In genomic region chr4:88707128-88707826, GRCm38 (mm10) we compare ENCODE assay signal across 26 mouse cellular contexts. TPM values are rescaled to one million over a fixed set of nuclear protein-coding genes. Genes with fewer than 3 reads are reported as not detected.
DNase-seq lines count a peak whose midpoint lies in the region; ATAC-seq and TF ChIP-seq lines count a peak whose summit lies in the region.
"Had no signal": no experiment of that assay in that cellular context is flagged by ENCODE, and none has a peak within 500 bp of the region (broad histone marks: within the 10 kb centered on the region; RNA-seq: fewer than 3 reads in every experiment).

No protein-coding gene starts in this region.

- no peaks in the 10 kb centered on the region for H3K4me1 ChIP-seq in liver, postnatal 0 days (ENCODE audit: insufficient read depth)
- peaks cover 2 to 34% of the 10 kb centered on the region in 2 experiments; a peak in 3 of 4 replicates for H3K4me1 ChIP-seq in CH12.LX (ENCODE audit: control insufficient read depth in 1 of 2, insufficient read depth in 2 of 2)
- H3K4me1 ChIP-seq in brown adipose tissue, adult 24 weeks (ENCODE audit: control insufficient read depth, insufficient read depth, insufficient read length, low read length): peaks cover 7% of the 10 kb centered on the region
- H3K4me1 ChIP-seq: embryonic facial prominence, embryonic 12.5 days; forebrain, embryonic 15.5 days; heart, embryonic 13.5 days; hindbrain, embryonic 12.5 days had no signal

- TF ChIP-seq POLR2A in CH12.LX (IDR thresholded peaks at IDR 0.05; ENCODE audit: low read depth, low read length): no peak

- in situ Hi-C loops in CH12.LX (cut with MboI; ENCODE audit: low pct_ligation_motif_present, low pct_unique_long_range_greater_than_20kb, low sequenced_read_pairs): no loop called here

- WGBS in liver, postnatal 0 days (ENCODE audit: insufficient replicate concordance): 87% methylated on average over 1 of the region's 1 CpGs

- no peaks in the 10 kb centered on the region for H3K79me2 ChIP-seq in CH12.LX (replicated peaks; ENCODE audit: control insufficient read depth, extremely low read depth, insufficient read depth, poor library complexity, severe bottlenecking)

- dilution Hi-C loops in CH12.LX (cut with MboI; ENCODE audit: extremely low pct_ligation_motif_present, extremely low pct_unique_long_range_greater_than_20kb, low sequenced_read_pairs): no loop called here

- no peak for TF ChIP-seq RAD21 in CH12.LX (IDR thresholded peaks at IDR 0.05; ENCODE audit: low read depth, low read length)

- peak; percentile 56 for ATAC-seq in liver, postnatal 0 days
- peak; percentile 78 for ATAC-seq in megakaryocyte, adult 5-6 weeks (ENCODE audit: poor library complexity, severe bottlenecking)
- ATAC-seq: CD4-positive, CD25-positive, alpha-beta regulatory T cell, adult 4 months; forebrain, embryonic 15.5 days; hindbrain, embryonic 16.5 days; inflammation-experienced regulatory T-cells, adult 6 months had no signal

- H3K4me2 ChIP-seq in liver, postnatal 0 days (ENCODE audit: low read depth, low read length): no peak overlapping the region
- no peak overlapping the region for H3K4me2 ChIP-seq in CH12.LX (ENCODE audit: insufficient read depth, low read depth, poor library complexity, severe bottlenecking)
- H3K4me2 ChIP-seq: embryonic facial prominence, embryonic 12.5 days; forebrain, embryonic 15.5 days; heart, embryonic 13.5 days; hindbrain, embryonic 12.5 days had no signal

- H3K36me3 ChIP-seq in liver, postnatal 0 days (replicated peaks; ENCODE audit: insufficient read depth, low read length): no peaks in the 10 kb centered on the region
- peaks cover 0 to 2% of the 10 kb centered on the region in 2 experiments for H3K36me3 ChIP-seq in CH12.LX (replicated peaks in 1 of 2; ENCODE audit: control insufficient read depth in 1 of 2, insufficient read depth in 1 of 2, low read length in 1 of 2)
- H3K36me3 ChIP-seq: embryonic facial prominence, embryonic 12.5 days; forebrain, embryonic 15.5 days; hindbrain, embryonic 12.5 days had no signal

- H3K4me3 ChIP-seq in liver, postnatal 0 days (ENCODE audit: low read depth, low read length): no peak overlapping the region
- no peak overlapping the region for H3K4me3 ChIP-seq in CH12.LX (replicated peaks in 1 of 3; ENCODE audit: low read depth in 2 of 3, low read length in 2 of 3, poor library complexity in 1 of 3)
- no peak overlapping the region for H3K4me3 ChIP-seq in brown adipose tissue, adult 24 weeks (ENCODE audit: insufficient read depth, low read depth, low read length)
- H3K4me3 ChIP-seq: embryonic facial prominence, embryonic 12.5 days; forebrain, embryonic 15.5 days; heart, embryonic 13.5 days; hindbrain, embryonic 12.5 days had no signal

- no peak overlapping the region for H3K9ac ChIP-seq in liver, postnatal 0 days (replicated peaks)
- no peak overlapping the region for H3K9ac ChIP-seq in CH12.LX (ENCODE audit: insufficient read depth, low read depth)
- H3K9ac ChIP-seq: embryonic facial prominence, embryonic 12.5 days; forebrain, embryonic 15.5 days; heart, embryonic 13.5 days; hindbrain, embryonic 12.5 days had no signal

- H3K27ac ChIP-seq in liver, postnatal 0 days (ENCODE audit: low read depth): no peak overlapping the region; the same call in 1 of the 2 replicates
- no peak overlapping the region for H3K27ac ChIP-seq in CH12.LX (ENCODE audit: insufficient read depth, low read depth)
- H3K27ac ChIP-seq in brown adipose tissue, adult 24 weeks (replicated peaks; ENCODE audit: low read depth, low read length): 0 out of 2 replicates have a peak overlapping the region, but pooled peaks have one; percentile 20
- H3K27ac ChIP-seq: embryonic facial prominence, embryonic 12.5 days; forebrain, embryonic 15.5 days; heart, embryonic 13.5 days; hindbrain, embryonic 12.5 days had no signal

- no peaks in the 10 kb centered on the region for H3K27me3 ChIP-seq in liver, postnatal 0 days (ENCODE audit: insufficient read depth, low read length)
- H3K27me3 ChIP-seq in CH12.LX (replicated peaks): no peaks in the 10 kb centered on the region
- H3K27me3 ChIP-seq: embryonic facial prominence, embryonic 12.5 days; forebrain, embryonic 15.5 days; heart, embryonic 13.5 days; hindbrain, embryonic 12.5 days had no signal

- DNase-seq in liver, postnatal 0 days: no peak
- DNase-seq in liver: no peak
- DNase-seq in CH12.LX (ENCODE audit: extremely low read depth): no peak
- DNase-seq in ovary, adult 18-20 months (ENCODE audit: low spot score): no peak
- no peak for DNase-seq in cerebellum, adult 9-10 months
- no peak for DNase-seq in B cell, adult 2 months
- DNase-seq: adrenal gland, postnatal 14 days; cerebellum, adult 2 months; cerebellum, postnatal 14 days; gastrocnemius, postnatal 10 days; heart, postnatal 4 days had no signal

- TF ChIP-seq EP300 in liver, postnatal 0 days (IDR thresholded peaks at IDR 0.05; ENCODE audit: low read depth): no peak
- TF ChIP-seq EP300 in CH12.LX (IDR thresholded peaks at IDR 0.05; ENCODE audit: low read length): peak; percentile 61

- H3K9me3 ChIP-seq in liver, postnatal 0 days (ENCODE audit: low read length): no peaks in the 10 kb centered on the region
- H3K9me3 ChIP-seq in CH12.LX (replicated peaks; ENCODE audit: low read length): no peaks in the 10 kb centered on the region
- H3K9me3 ChIP-seq: embryonic facial prominence, embryonic 12.5 days; forebrain, embryonic 15.5 days; heart, embryonic 13.5 days; hindbrain, embryonic 12.5 days had no signal

- no peak for TF ChIP-seq CTCF in liver, postnatal 0 days (IDR thresholded peaks at IDR 0.05; ENCODE audit: low read depth)
- no peak for TF ChIP-seq CTCF in CH12.LX (conservative IDR thresholded peaks at IDR 0.05 in 1 of 2, IDR thresholded peaks at IDR 0.05 in 1 of 2; ENCODE audit: low read depth in 2 of 2, low read length in 2 of 2)

TF ChIP-seq in CH12.LX, 34 proteins besides CTCF, POLR2A, EP300 and RAD21:
- no peak for TF ChIP-seq ELF1 (IDR thresholded peaks at IDR 0.05; ENCODE audit: low read depth, low read length)
- 0 out of 2 replicates have a peak, but pooled peaks have one; percentile 30 for TF ChIP-seq IRF4 (IDR thresholded peaks at IDR 0.05; ENCODE audit: low read depth, low read length)
- 0 out of 2 replicates have a peak, but pooled peaks have one; percentile 23 for TF ChIP-seq MEF2A (IDR thresholded peaks at IDR 0.05; ENCODE audit: borderline replicate concordance, low read depth, low read length)

RNA-seq across cellular contexts. Expression of gene Gm26566, which starts 14.3 kb away (rescaled TPM):
- polyA plus RNA-seq in liver, postnatal 0 days (2015; fragmentation: Nextera tagmentation; extraction: Ambion mirVana): 0.15 and 0.22 TPM in 2 replicates
- total RNA-seq in CH12.LX (2012; rRNA removed) (10.2 and 11.9 TPM in 2 replicates), CH12.LX (2014; rRNA removed) (not detected in 2 replicates)
- 0.49 TPM in 1 of 2 replicates, not detected in the other for polyA plus RNA-seq in CH12.LX (2012; ENCODE audit: insufficient read length, low read depth)
- not detected in 2 replicates for polyA plus RNA-seq in brown adipose tissue, adult 24 weeks (2012; ENCODE audit: insufficient read depth, insufficient read length, missing spikeins)
- not detected in 2 replicates for total RNA-seq in megakaryocyte, adult 5-6 weeks (2015)
- 0.55 TPM in 1 of 2 replicates, not detected in the other for total RNA-seq in megakaryocyte, adult 5-6 weeks (2017)
- polyA plus RNA-seq: CD4-positive, CD25-positive, alpha-beta regulatory T cell, adult 4 months; inflammation-experienced regulatory T-cells, adult 6 months had no signal

RNA-seq across cellular contexts. Expression of gene Klhl9, which starts 15.0 kb away (rescaled TPM):
- polyA plus RNA-seq in liver, postnatal 0 days (2015; fragmentation: Nextera tagmentation; extraction: Ambion mirVana): 18.6 and 20.1 TPM in 2 replicates
- total RNA-seq in CH12.LX (2012; rRNA removed) (40.0 and 42.2 TPM in 2 replicates), CH12.LX (2014; rRNA removed) (51.6 and 55.2 TPM in 2 replicates)
- 16.1 and 19.1 TPM in 2 replicates for polyA plus RNA-seq in CH12.LX (2012; ENCODE audit: insufficient read length, low read depth)
- polyA plus RNA-seq in brown adipose tissue, adult 24 weeks (2012; ENCODE audit: insufficient read depth, insufficient read length, missing spikeins): 37.8 and 44.9 TPM in 2 replicates
- 56.7 and 61.1 TPM in 2 replicates for total RNA-seq in megakaryocyte, adult 5-6 weeks (2015)
- 83.8 and 85.5 TPM in 2 replicates for total RNA-seq in megakaryocyte, adult 5-6 weeks (2017)

RNA-seq across cellular contexts. Expression of gene Ifnab, which starts 16.1 kb away (rescaled TPM):
- polyA plus RNA-seq in liver, postnatal 0 days (2015; fragmentation: Nextera tagmentation; extraction: Ambion mirVana): not detected in 2 replicates
- not detected in 2 replicates for total RNA-seq in CH12.LX (2012; rRNA removed)
- total RNA-seq in CH12.LX (2014; rRNA removed): not detected in 2 replicates
- not detected in 2 replicates for polyA plus RNA-seq in CH12.LX (2012; ENCODE audit: insufficient read length, low read depth)
- not detected in 2 replicates for polyA plus RNA-seq in brown adipose tissue, adult 24 weeks (2012; ENCODE audit: insufficient read depth, insufficient read length, missing spikeins)
- not detected in 2 replicates for total RNA-seq in megakaryocyte, adult 5-6 weeks (2015)
- not detected in 2 replicates for total RNA-seq in megakaryocyte, adult 5-6 weeks (2017)
- total RNA-seq: adrenal gland, adult 18-20 months; adrenal gland, postnatal 14 days; gastrocnemius, postnatal 10 days; heart, postnatal 4 days; MEL had no signal
- polyA plus RNA-seq: CD4-positive, CD25-positive, alpha-beta regulatory T cell, adult 4 months; cerebellum, adult 2 months; cortical plate, adult 2 months; embryonic facial prominence, embryonic 12.5 days; forebrain, embryonic 11.5 days; forebrain, embryonic 15.5 days; gonadal fat pad, adult 2 months; heart, embryonic 13.5 days; heart, postnatal 0 days; hindbrain, embryonic 12.5 days; hindbrain, embryonic 16.5 days; inflammation-experienced regulatory T-cells, adult 6 months had no signal

RNA-seq across cellular contexts. Expression of gene Ifna2, which starts 23.6 kb away (rescaled TPM):
- polyA plus RNA-seq in liver, postnatal 0 days (2015; fragmentation: Nextera tagmentation; extraction: Ambion mirVana): not detected in 2 replicates
- total RNA-seq in CH12.LX (2012; rRNA removed) (not detected in 2 replicates), CH12.LX (2014; rRNA removed) (not detected in 2 replicates)
- not detected in 2 replicates for polyA plus RNA-seq in CH12.LX (2012; ENCODE audit: insufficient read length, low read depth)
- polyA plus RNA-seq in brown adipose tissue, adult 24 weeks (2012; ENCODE audit: insufficient read depth, insufficient read length, missing spikeins): not detected in 2 replicates
- not detected in 2 replicates for total RNA-seq in megakaryocyte, adult 5-6 weeks (2015)
- not detected in 2 replicates for total RNA-seq in megakaryocyte, adult 5-6 weeks (2017)
- total RNA-seq: adrenal gland, adult 18-20 months; adrenal gland, postnatal 14 days; gastrocnemius, postnatal 10 days; heart, postnatal 4 days; MEL had no signal
- polyA plus RNA-seq: CD4-positive, CD25-positive, alpha-beta regulatory T cell, adult 4 months; cerebellum, adult 2 months; cortical plate, adult 2 months; embryonic facial prominence, embryonic 12.5 days; forebrain, embryonic 11.5 days; forebrain, embryonic 15.5 days; gonadal fat pad, adult 2 months; heart, embryonic 13.5 days; heart, postnatal 0 days; hindbrain, embryonic 12.5 days; hindbrain, embryonic 16.5 days; inflammation-experienced regulatory T-cells, adult 6 months had no signal

RNA-seq across cellular contexts. Expression of gene Ifna16, which starts 30.6 kb away (rescaled TPM):
- polyA plus RNA-seq in liver, postnatal 0 days (2015; fragmentation: Nextera tagmentation; extraction: Ambion mirVana): not detected in 2 replicates
- total RNA-seq in CH12.LX (2012; rRNA removed) (not detected in 2 replicates), CH12.LX (2014; rRNA removed) (not detected in 2 replicates)
- polyA plus RNA-seq in CH12.LX (2012; ENCODE audit: insufficient read length, low read depth): not detected in 2 replicates
- polyA plus RNA-seq in brown adipose tissue, adult 24 weeks (2012; ENCODE audit: insufficient read depth, insufficient read length, missing spikeins): not detected in 2 replicates
- not detected in 2 replicates for total RNA-seq in megakaryocyte, adult 5-6 weeks (2015)
- total RNA-seq in megakaryocyte, adult 5-6 weeks (2017): not detected in 2 replicates
- total RNA-seq: adrenal gland, adult 18-20 months; adrenal gland, postnatal 14 days; gastrocnemius, postnatal 10 days; heart, postnatal 4 days; MEL had no signal
- polyA plus RNA-seq: CD4-positive, CD25-positive, alpha-beta regulatory T cell, adult 4 months; cerebellum, adult 2 months; cortical plate, adult 2 months; embryonic facial prominence, embryonic 12.5 days; forebrain, embryonic 11.5 days; forebrain, embryonic 15.5 days; gonadal fat pad, adult 2 months; heart, embryonic 13.5 days; heart, postnatal 0 days; hindbrain, embryonic 12.5 days; hindbrain, embryonic 16.5 days; inflammation-experienced regulatory T-cells, adult 6 months had no signal
